Mouse (Mus musculus) ES-E14 (cell line): ENCODE measurements around the gene Cdyl. TPM values are rescaled to one million over a fixed set of nuclear protein-coding genes. Genes with fewer than 3 reads are reported as not detected.

ENCODE experiments used
- DNase-seq: peaks from one replicate; pipeline ENCODE4 v3.0.0-alpha.2; 2013; ENCODE audit warnings: low read depth, low spot score
- H3K27ac ChIP-seq: 2 replicates; pipeline ENCODE4 v1.5.1; 2012; ENCODE audit warnings: low read depth, mild to moderate bottlenecking, low read length, moderate library complexity, mixed read lengths; ENCODE audit not compliant: poor library complexity, insufficient read depth, severe bottlenecking
- H3K36me3 ChIP-seq: 2 replicates; pipeline ENCODE4 v1.6.1; 2012; ENCODE audit warnings: mild to moderate bottlenecking, low read length, moderate library complexity, mixed read lengths; ENCODE audit not compliant: control insufficient read depth, poor library complexity, insufficient read depth, severe bottlenecking
- H3K4me1 ChIP-seq, 2 experiments: fragments of 150-350 bp in 1 of 2; sonication (generic) in 1 of 2; 2 replicates each; pipeline ENCODE4 v1.6.1; 2012; ENCODE audit warnings: low read length in 2 of 2, mild to moderate bottlenecking in 1 of 2, mixed read lengths in 1 of 2; ENCODE audit not compliant: control insufficient read depth in 2 of 2, insufficient read depth in 2 of 2, poor library complexity in 1 of 2
- H3K4me3 ChIP-seq, 2 experiments: fragments of 150-350 bp in 1 of 2; sonication (generic) in 1 of 2; 2 replicates each; pipeline ENCODE4 v1.5.1; 2012; ENCODE audit warnings: low read length in 2 of 2, low read depth in 1 of 2, mild to moderate bottlenecking in 1 of 2, mixed read lengths in 1 of 2; ENCODE audit not compliant: insufficient read depth in 1 of 2, poor library complexity in 1 of 2, severe bottlenecking in 1 of 2
- H3K9ac ChIP-seq: 2 replicates; pipeline ENCODE4 v1.6.1; 2012; ENCODE audit warnings: low read depth, mild to moderate bottlenecking, low read length, mixed read lengths; ENCODE audit not compliant: poor library complexity, insufficient read depth, severe bottlenecking
- H3K9me3 ChIP-seq: fragments of 150-350 bp; sonication (generic); 2 replicates; pipeline ENCODE4 v1.6.1; 2012; ENCODE audit warnings: low read depth, mild to moderate bottlenecking, low read length; ENCODE audit not compliant: control insufficient read depth, insufficient read depth
- CHD2 ChIP-seq: IDR thresholded peaks from 2 replicates; pipeline ENCODE4 v1.6.1; 2014; ENCODE audit warnings: mild to moderate bottlenecking, low read depth, low read length, inconsistent platforms
- HCFC1 ChIP-seq: IDR thresholded peaks from 2 replicates; pipeline ENCODE4 v1.6.1; 2012; ENCODE audit warnings: low read length, inconsistent platforms, borderline replicate concordance; ENCODE audit not compliant: insufficient read depth
- MAFK ChIP-seq: IDR thresholded peaks from 2 replicates; pipeline ENCODE4 v1.6.1; 2014; ENCODE audit warnings: mild to moderate bottlenecking, low read depth, low read length, inconsistent platforms; ENCODE audit not compliant: insufficient read depth
- ZC3H11A ChIP-seq: IDR thresholded peaks from 2 replicates; pipeline ENCODE4 v1.6.1; 2012; ENCODE audit warnings: low read depth, mild to moderate bottlenecking, inconsistent platforms, low read length, borderline replicate concordance
- ZNF384 ChIP-seq: IDR thresholded peaks from 2 replicates; pipeline ENCODE4 v1.6.1; 2012; ENCODE audit warnings: low read depth, low read length, inconsistent platforms
- in situ Hi-C, 2 experiments: fragments of 600-800 bp; cut with MboI; formaldehyde crosslinking; loops; one replicate each; pipeline ENCODE4 v1.15.1; 2025; ENCODE audit warnings: low sequenced_read_pairs in 2 of 2, inconsistent platforms in 1 of 2; ENCODE audit not compliant: unreplicated experiment in 2 of 2
- total RNA-seq: library from RNA; depleted of rRNA; stranded (reverse); fragments of 300-350 nt; gene quantifications from 2 replicates; pipeline ENCODE4 v1.2.3, GENCODE M21; 2012

The Cdyl gene
- total RNA-seq, 1 experiment = 20.3 TPM

DNA sequence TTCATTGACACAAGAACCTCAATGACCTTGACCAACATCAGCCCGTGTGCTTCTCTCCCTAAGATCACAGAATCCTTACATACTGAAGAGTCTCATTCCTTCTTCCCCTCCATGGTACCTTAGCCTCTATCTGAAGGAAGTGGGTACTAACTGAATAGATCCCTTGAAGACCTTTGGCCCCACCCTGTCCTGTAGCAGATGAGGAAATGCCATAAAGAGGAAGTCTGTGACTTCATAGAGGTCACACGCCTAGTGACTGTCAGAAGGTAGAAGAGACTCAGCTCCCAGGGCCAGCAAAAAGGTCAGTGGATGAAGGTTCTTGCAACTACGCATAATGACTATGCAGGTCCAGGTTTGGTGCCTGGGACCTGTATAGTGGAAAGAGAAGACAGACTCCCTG, 5.8 kb downstream of the Cdyl start:
- Histone ChIP-seq H3K36me3 (no peaks in the 10 kb centered on the region), H3K4me1 (no peaks in the 10 kb centered on the region), H3K9me3 (no peaks in the 10 kb centered on the region), H3K4me3 (no peak overlapping the region), H3K27ac (no peak overlapping the region), H3K9ac (no peak overlapping the region)
- no peak for DNase-seq
- no peak for TF ChIP-seq CHD2
- no peak for TF ChIP-seq ZC3H11A
- TF ChIP-seq MAFK = no peak
- TF ChIP-seq ZNF384 = no peak
- TF ChIP-seq HCFC1 = no peak
- in situ Hi-C loops = no loop called here

- in situ Hi-C loops = no loop called here
Measured at GRCm38 (mm10) chr13:35669910-35670469, 10.4 kb downstream of the Cdyl start.

GRCm38 (mm10) chr13:35670875-35671274, 11.2 kb downstream of the Cdyl start:
- no peak for DNase-seq
- H3K36me3 ChIP-seq = no peaks in the 10 kb centered on the region
- no peak overlapping the region for H3K4me3 ChIP-seq
- no peak overlapping the region for H3K27ac ChIP-seq
- no peak overlapping the region for H3K9ac ChIP-seq
- no peak for TF ChIP-seq CHD2
- TF ChIP-seq HCFC1 = no peak
- no peak for TF ChIP-seq ZC3H11A
- TF ChIP-seq MAFK = no peak
- TF ChIP-seq ZNF384 = no peak
- no peaks in the 10 kb centered on the region for H3K9me3 ChIP-seq
- H3K4me1 ChIP-seq = no peaks in the 10 kb centered on the region
- in situ Hi-C loops = no loop called here

More at GRCm38 (mm10) chr13:35669910-35670469, 10.4 kb downstream of the Cdyl start:
- DNase-seq = no peak
- no peaks in the 10 kb centered on the region for H3K36me3 ChIP-seq
- TF ChIP-seq MAFK (no peak), HCFC1 (no peak), CHD2 (no peak), ZC3H11A (no peak), ZNF384 (no peak)
- no peaks in the 10 kb centered on the region for H3K4me1 ChIP-seq
- H3K9ac ChIP-seq = no peak overlapping the region
- no peak overlapping the region for H3K27ac ChIP-seq
- no peak overlapping the region for H3K4me3 ChIP-seq
- no peaks in the 10 kb centered on the region for H3K9me3 ChIP-seq

GRCm38 (mm10) chr13:35676921-35677320, 17.3 kb downstream of the Cdyl start:
- no peak overlapping the region for H3K9ac ChIP-seq
- H3K9me3 ChIP-seq = no peaks in the 10 kb centered on the region
- H3K36me3 ChIP-seq = no peaks in the 10 kb centered on the region
- H3K27ac ChIP-seq = no peak overlapping the region
- no peak overlapping the region for H3K4me3 ChIP-seq
- DNase-seq = no peak
- in situ Hi-C loops = no loop called here
- H3K4me1 ChIP-seq = no peaks in the 10 kb centered on the region
- TF ChIP-seq ZNF384 (no peak), CHD2 (no peak), MAFK (no peak), ZC3H11A (no peak), HCFC1 (no peak)

- in situ Hi-C loops = no loop called here
- H3K9me3 ChIP-seq = no peaks in the 10 kb centered on the region
- H3K9ac ChIP-seq = no peak overlapping the region
- TF ChIP-seq ZC3H11A = no peak
- no peaks in the 10 kb centered on the region for H3K4me1 ChIP-seq
- H3K4me3 ChIP-seq = no peak overlapping the region
- no peaks in the 10 kb centered on the region for H3K36me3 ChIP-seq
- DNase-seq = no peak
- H3K27ac ChIP-seq = no peak overlapping the region
Measured at GRCm38 (mm10) chr13:35677433-35678051, 17.9 kb downstream of the Cdyl start.
